Mouse (Mus musculus) intestine, postnatal 0 days (tissue): ENCODE measurements around the gene Tcf19. TPM values are rescaled to one million over a fixed set of nuclear protein-coding genes. Genes with fewer than 3 reads are reported as not detected.
"Not testable (repeated sequence)": the region's sequence is repeated elsewhere in the genome, so short reads cannot be mapped to it uniquely, and the experiment has no call there.

Experiments used
- ATAC-seq: fragments of 200-750 bp; cut with Nextera tagmentation; 2 replicates; pipeline ENCODE4 v1.8.0; 2017; ENCODE audit warnings: mild to moderate bottlenecking, moderate TSS enrichment, moderate library complexity
- H3K27ac ChIP-seq: fragments of 300-500 bp; sonication (generic); 2 replicates; pipeline ENCODE4 v1.5.1; 2014; ENCODE audit warnings: mild to moderate bottlenecking, low read depth, low read length, moderate library complexity
- H3K27me3 ChIP-seq: fragments of 300-500 bp; sonication (generic); replicated peaks from 2 replicates; pipeline ENCODE4 v1.6.1; 2014; ENCODE audit warnings: low read length, mixed read lengths; ENCODE audit not compliant: control insufficient read depth, insufficient read depth
- H3K36me3 ChIP-seq: fragments of 300-500 bp; sonication (generic); 2 replicates; pipeline ENCODE4 v1.6.1; 2014; ENCODE audit warnings: mild to moderate bottlenecking, moderate library complexity; ENCODE audit not compliant: control insufficient read depth, insufficient read depth
- H3K4me1 ChIP-seq: fragments of 300-500 bp; sonication (generic); replicated peaks from 2 replicates; pipeline ENCODE4 v1.6.1; 2014; ENCODE audit warnings: antibody characterized with exemption, low read length, mixed read lengths; ENCODE audit not compliant: control insufficient read depth, insufficient read depth
- H3K4me2 ChIP-seq: fragments of 300-500 bp; sonication (generic); replicated peaks from 2 replicates; pipeline ENCODE4 v1.6.1; 2014; ENCODE audit warnings: low read depth, mild to moderate bottlenecking, moderate library complexity
- H3K4me3 ChIP-seq: fragments of 300-500 bp; sonication (generic); 2 replicates; pipeline ENCODE4 v1.5.1; 2014; ENCODE audit warnings: low read depth, low read length
- H3K9ac ChIP-seq: fragments of 300-500 bp; sonication (generic); 2 replicates; pipeline ENCODE4 v1.6.1; 2014; ENCODE audit warnings: mild to moderate bottlenecking, low read depth, low read length
- H3K9me3 ChIP-seq: fragments of 300-500 bp; sonication (generic); 2 replicates; pipeline ENCODE4 v1.6.1; 2016; ENCODE audit warnings: mixed run types; ENCODE audit not compliant: control insufficient read depth
- CTCF ChIP-seq: sonication (generic); IDR thresholded peaks from 2 replicates; pipeline ENCODE4 v1.5.1; 2016; ENCODE audit warnings: low read depth, mild to moderate bottlenecking, control low read depth, antibody characterized with exemption, moderate library complexity
- WGBS: fragments of 180-500 bp; shearing (Covaris S2); extraction: QIAGEN DNeasy Blood & Tissue Kit; methylation state at CpG from one replicate; pipeline ENCODE4 v1.1.7; 2014; 5-methylcytosine and 5-hydroxymethylcytosine counted together
- polyA plus RNA-seq: library from polyadenylated mRNA; unstranded; fragments of >200 nt; fragmentation: Nextera tagmentation; extraction: Ambion mirVana; gene quantifications from 2 replicates; pipeline ENCODE4 v1.2.1, GENCODE M21; 2015

The Tcf19 gene
- polyA plus RNA-seq, 1 experiment from 2014 or later: 24.2 TPM

DNA sequence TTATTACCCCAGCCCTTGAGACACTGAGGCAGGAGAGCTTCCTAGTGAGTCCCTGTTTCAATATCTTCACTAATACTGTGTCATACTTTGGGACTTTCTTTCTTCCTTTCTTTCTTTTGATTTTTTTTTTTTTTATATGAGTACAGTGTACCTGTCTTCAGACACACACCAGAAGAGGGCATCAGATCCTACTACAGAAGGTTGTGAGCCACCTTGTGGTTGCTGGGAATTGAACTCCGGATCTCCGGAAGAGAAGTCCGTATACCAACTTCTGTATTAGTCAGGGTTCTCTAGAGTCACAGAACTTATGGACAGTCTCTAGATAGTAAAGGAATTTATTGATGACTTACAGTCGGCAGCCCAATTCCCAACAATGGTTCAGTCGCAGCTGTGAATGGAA is 8.3 kb downstream of the Tcf19 start:
- peak; percentile 35 for TF ChIP-seq CTCF
- H3K4me2 ChIP-seq, H3K4me3 ChIP-seq, H3K36me3 ChIP-seq, H3K27me3 ChIP-seq, H3K9ac ChIP-seq, H3K27ac ChIP-seq, H3K4me1 ChIP-seq, ATAC-seq, H3K9me3 ChIP-seq: not testable (repeated sequence)
- 60% methylated on average over 4 of the region's 5 CpGs for WGBS

DNA sequence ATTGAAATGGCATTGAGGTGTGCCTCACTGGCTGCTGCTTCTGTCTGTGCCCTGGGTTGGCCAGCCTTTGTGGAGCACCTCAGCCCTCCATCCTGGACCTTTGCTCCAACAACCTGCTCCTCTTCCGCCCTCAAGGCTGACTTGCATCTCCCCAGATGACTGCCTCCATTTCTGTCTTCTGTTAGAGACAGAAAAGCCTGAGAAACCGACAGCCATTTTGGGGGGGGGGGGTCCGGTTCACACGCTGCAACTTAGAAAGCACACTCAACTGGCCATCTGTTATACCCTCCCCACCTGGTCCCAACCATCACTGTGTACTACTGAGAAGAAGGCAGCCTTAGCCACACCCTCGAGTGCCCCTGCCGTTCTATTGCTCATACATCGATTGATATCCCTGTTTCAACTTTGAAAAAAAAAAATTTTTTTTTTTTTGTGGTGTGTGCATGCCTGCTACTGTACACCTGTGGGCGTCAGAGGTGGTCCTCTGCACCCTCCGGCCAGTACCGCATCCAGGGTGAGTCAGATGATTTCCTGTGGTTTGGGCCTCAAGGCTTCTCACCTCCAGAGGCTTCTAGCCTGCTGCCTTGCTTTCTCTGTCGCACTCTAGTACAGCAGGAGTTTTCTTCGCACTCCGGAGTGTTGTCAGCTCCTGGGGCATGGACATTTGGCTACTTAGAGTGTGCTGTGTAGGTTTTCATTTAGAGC is 8.9 kb downstream of the Tcf19 start:
- no peak overlapping the region for H3K4me2 ChIP-seq
- H3K27me3 ChIP-seq: no peaks in the 10 kb centered on the region
- ATAC-seq: no peak
- H3K9me3 ChIP-seq: no peaks in the 10 kb centered on the region
- H3K4me3 ChIP-seq: no peak overlapping the region
- no peaks in the 10 kb centered on the region for H3K4me1 ChIP-seq
- no peak for TF ChIP-seq CTCF
- 42% methylated on average over 13 of the region's 13 CpGs for WGBS
- H3K36me3 ChIP-seq: no peaks in the 10 kb centered on the region
- H3K27ac ChIP-seq: no peak overlapping the region
- no peak overlapping the region for H3K9ac ChIP-seq

- H3K9ac ChIP-seq: no peak overlapping the region
- no peak for TF ChIP-seq CTCF
- H3K36me3 ChIP-seq: no peaks in the 10 kb centered on the region
- H3K4me2 ChIP-seq: no peak overlapping the region
- ATAC-seq: no peak
- no peaks in the 10 kb centered on the region for H3K27me3 ChIP-seq
- no peak overlapping the region for H3K4me3 ChIP-seq
- H3K9me3 ChIP-seq: no peaks in the 10 kb centered on the region
- no peak overlapping the region for H3K27ac ChIP-seq
- WGBS: 19% methylated on average over 10 of the region's 10 CpGs
- H3K4me1 ChIP-seq: no peaks in the 10 kb centered on the region
These were observed 9.7 kb downstream of the Tcf19 start for GRCm38 (mm10) chr17:35506881-35507280.

DNA sequence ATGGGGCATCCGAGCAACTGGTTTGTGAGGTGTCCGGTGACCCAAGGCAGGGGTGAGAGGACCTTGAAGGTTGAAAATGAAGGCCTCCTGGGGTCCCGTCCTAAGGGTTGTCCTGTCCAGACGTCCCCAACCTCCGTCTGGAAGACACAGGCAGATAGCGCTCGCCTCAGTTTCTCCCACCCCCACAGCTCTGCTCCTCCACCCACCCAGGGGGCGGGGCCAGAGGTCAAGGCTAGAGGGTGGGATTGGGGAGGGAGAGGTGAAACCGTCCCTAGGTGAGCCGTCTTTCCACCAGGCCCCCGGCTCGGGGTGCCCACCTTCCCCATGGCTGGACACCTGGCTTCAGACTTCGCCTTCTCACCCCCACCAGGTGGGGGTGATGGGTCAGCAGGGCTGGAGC is 10.8 kb downstream of the Tcf19 start, which contains the start of gene Pou5f1:
TSS of gene Pou5f1 (plus strand) at position 243 of the 400 bp plus-strand sequence.
- Histone ChIP-seq H3K27ac (no peak within 1 kb of the TSS), H3K9ac (no peak within 1 kb of the TSS), H3K27me3 (no peaks in the 10 kb centered on the region), H3K4me1 (no peaks in the 10 kb centered on the region), H3K4me3 (no peak within 1 kb of the TSS), H3K9me3 (no peaks in the 10 kb centered on the region), H3K36me3 (no peaks in the 10 kb centered on the region), H3K4me2 (no peak within 1 kb of the TSS)
- 76% methylated on average over 13 of the region's 13 CpGs for WGBS
- TF ChIP-seq CTCF: no peak
- ATAC-seq: no peak

- TF ChIP-seq CTCF: no peak
- Histone ChIP-seq H3K9ac (no peak overlapping the region), H3K4me2 (no peak overlapping the region), H3K4me1 (no peaks in the 10 kb centered on the region), H3K27me3 (no peaks in the 10 kb centered on the region), H3K36me3 (no peaks in the 10 kb centered on the region), H3K9me3 (no peaks in the 10 kb centered on the region), H3K4me3 (no peak overlapping the region), H3K27ac (no peak overlapping the region)
- WGBS: 46% methylated on average over 8 of the region's 8 CpGs
- ATAC-seq: no peak
These were observed 11.8 kb downstream of the Tcf19 start for GRCm38 (mm10) chr17:35504628-35505481.

GRCm38 (mm10) chr17:35503849-35504248 is 12.8 kb downstream of the Tcf19 start:
- Histone ChIP-seq H3K36me3 (no peaks in the 10 kb centered on the region), H3K27me3 (no peaks in the 10 kb centered on the region), H3K9ac (no peak overlapping the region), H3K27ac (no peak overlapping the region), H3K9me3 (no peaks in the 10 kb centered on the region), H3K4me2 (no peak overlapping the region), H3K4me3 (no peak overlapping the region), H3K4me1 (no peaks in the 10 kb centered on the region)
- 53% methylated on average over 5 of the region's 5 CpGs for WGBS
- no peak for TF ChIP-seq CTCF
- no peak for ATAC-seq
